Mouse (Mus musculus): Measurements from ENCODE around the gene Hey2.

- TF ChIP-seq CTCF (IDR thresholded peaks at IDR 0.05; ENCODE audit: insufficient read depth, low read length) (no peak), POLR2A (IDR thresholded peaks at IDR 0.05; ENCODE audit: borderline replicate concordance, extremely low read depth, low read depth, low read length) (no peak)
Observed at GRCm38 (mm10) chr10:30789521-30789920, 53.1 kb downstream of the Hey2 start.

Measured in lung, adult 2 months (tissue).